ENCODE assay signal across 10 mouse cellular contexts in genomic region chr8:121474898-121475284, GRCm38 (mm10).
DNase-seq lines count a peak whose midpoint lies in the region; ATAC-seq lines count a peak whose summit lies in the region.
"Had no signal": no experiment of that assay in that cellular context is flagged by ENCODE, and none has a peak within 500 bp of the region (broad histone marks: within the 10 kb centered on the region; RNA-seq: fewer than 3 reads in every experiment).

No protein-coding gene starts in this region.

- WGBS in heart, embryonic 13.5 days: 3% methylated on average over 18 of the region's 18 CpGs
- WGBS in midbrain, embryonic 10.5 days: 2% methylated on average over 18 of the region's 18 CpGs
- 1% methylated on average over 17 of the region's 18 CpGs for WGBS in midbrain, embryonic 11.5 days
- 2% methylated on average over 18 of the region's 18 CpGs for WGBS in limb, embryonic 10.5 days

- DNase-seq in heart, adult 11 months: no peak
- no peak for DNase-seq in midbrain, embryonic 10.5 days (ENCODE audit: low spot score)
- DNase-seq in midbrain, embryonic 11.5 days (ENCODE audit: low spot score, missing footprints): no peak
- DNase-seq in limb, embryonic 10.5 days (ENCODE audit: low spot score): no peak
- DNase-seq in right cerebral cortex, adult 18-20 months: no peak
- DNase-seq in urinary bladder, postnatal 10 days (ENCODE audit: low spot score): no peak
- no peak for DNase-seq in retina, embryonic 14.5 days (ENCODE audit: low spot score)
- DNase-seq: kidney, adult 11 months had no signal

- no peaks in the 10 kb centered on the region for H3K36me3 ChIP-seq in heart, embryonic 13.5 days
- no peaks in the 10 kb centered on the region for H3K36me3 ChIP-seq in midbrain, embryonic 10.5 days
- no peaks in the 10 kb centered on the region for H3K36me3 ChIP-seq in midbrain, embryonic 11.5 days (ENCODE audit: control insufficient read depth, insufficient read depth, low read length)
- no peaks in the 10 kb centered on the region for H3K36me3 ChIP-seq in limb, embryonic 10.5 days

- H3K4me2 ChIP-seq in heart, embryonic 13.5 days: peak overlapping the region; percentile 66
- H3K4me2 ChIP-seq in midbrain, embryonic 11.5 days: no peak overlapping the region

- peaks cover 20% of the 10 kb centered on the region for H3K4me1 ChIP-seq in heart, embryonic 13.5 days
- peaks cover 20% of the 10 kb centered on the region for H3K4me1 ChIP-seq in midbrain, embryonic 10.5 days
- peaks cover 3% of the 10 kb centered on the region; the same call in 1 of the 2 replicates for H3K4me1 ChIP-seq in midbrain, embryonic 11.5 days (ENCODE audit: control insufficient read depth, insufficient read depth, low read length)
- peaks cover 44% of the 10 kb centered on the region for H3K4me1 ChIP-seq in limb, embryonic 10.5 days

- 0 out of 2 replicates have a peak, but pooled peaks cover 3% of the 10 kb centered on the region for H3K9me3 ChIP-seq in heart, embryonic 13.5 days
- no peaks in the 10 kb centered on the region for H3K9me3 ChIP-seq in midbrain, embryonic 10.5 days (replicated peaks)
- H3K9me3 ChIP-seq in midbrain, embryonic 11.5 days (ENCODE audit: control insufficient read depth, low read length): no peaks in the 10 kb centered on the region
- no peaks in the 10 kb centered on the region for H3K9me3 ChIP-seq in limb, embryonic 10.5 days (replicated peaks)

- no peak overlapping the region for H3K27ac ChIP-seq in heart, embryonic 13.5 days (replicated peaks)
- no peak overlapping the region for H3K27ac ChIP-seq in midbrain, embryonic 10.5 days (replicated peaks)
- no peak overlapping the region for H3K27ac ChIP-seq in midbrain, embryonic 11.5 days (ENCODE audit: low read depth, low read length)
- H3K27ac ChIP-seq in limb, embryonic 10.5 days: no peak overlapping the region
- H3K27ac ChIP-seq: left cerebral cortex, adult 2 months had no signal

- peaks cover 15% of the 10 kb centered on the region; the same call in 1 of the 2 replicates for H3K27me3 ChIP-seq in heart, embryonic 13.5 days (replicated peaks)
- H3K27me3 ChIP-seq in midbrain, embryonic 10.5 days (ENCODE audit: low read depth, poor library complexity, severe bottlenecking): peaks cover 41% of the 10 kb centered on the region
- peaks cover 3% of the 10 kb centered on the region; the same call in 1 of the 2 replicates for H3K27me3 ChIP-seq in midbrain, embryonic 11.5 days (ENCODE audit: control insufficient read depth, insufficient read depth, low read length)
- peaks cover 48% of the 10 kb centered on the region for H3K27me3 ChIP-seq in limb, embryonic 10.5 days (ENCODE audit: low read depth, poor library complexity, severe bottlenecking)

- peak overlapping the region; percentile 54 for H3K9ac ChIP-seq in heart, embryonic 13.5 days
- no peak overlapping the region for H3K9ac ChIP-seq in midbrain, embryonic 11.5 days (ENCODE audit: low read length)

- peak overlapping the region; percentile 37 for H3K4me3 ChIP-seq in heart, embryonic 13.5 days
- H3K4me3 ChIP-seq in midbrain, embryonic 10.5 days: peak overlapping the region; percentile 38
- H3K4me3 ChIP-seq in midbrain, embryonic 11.5 days (ENCODE audit: low read depth, low read length): no peak overlapping the region
- peak overlapping the region; percentile 37 for H3K4me3 ChIP-seq in limb, embryonic 10.5 days
- H3K4me3 ChIP-seq: left cerebral cortex, adult 2 months had no signal

- no peak for ATAC-seq in heart, embryonic 13.5 days (ENCODE audit: extremely low read depth, insufficient number of reproducible peaks, low FRiP score, low TSS enrichment)
- ATAC-seq in midbrain, embryonic 11.5 days (ENCODE audit: low FRiP score): no peak
